Mouse (Mus musculus): ENCODE results near the gene Vmn1r219.
"Not testable (repeated sequence)": the region's sequence is repeated elsewhere in the genome, so short reads cannot be mapped to it uniquely, and the experiment has no call there.

The Vmn1r219 gene

DNA sequence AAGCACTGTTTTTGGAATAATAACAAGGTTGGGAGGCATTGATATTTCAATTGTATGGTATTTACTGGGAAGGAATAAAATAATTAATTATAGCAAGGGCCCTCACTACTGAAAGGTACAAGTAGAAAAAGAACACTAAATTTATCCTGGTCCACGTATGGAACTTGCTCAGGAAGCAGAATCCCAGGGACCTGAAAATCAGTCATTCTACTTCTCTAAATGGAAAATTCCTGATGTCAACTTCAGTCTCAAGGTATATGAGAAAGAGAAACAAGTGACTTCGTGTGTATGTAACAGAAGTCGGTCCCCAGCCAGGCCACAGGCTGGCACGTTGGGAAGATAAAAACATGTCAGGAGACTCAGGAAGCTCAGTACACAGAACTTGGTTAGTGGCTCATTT lies at the start of gene Vmn1r219:
Vmn1r219 (plus strand) TSS at position 301 of the 400 bp plus-strand sequence.
- DNase-seq (ENCODE audit: low read depth, low spot score): no peak

DNA sequence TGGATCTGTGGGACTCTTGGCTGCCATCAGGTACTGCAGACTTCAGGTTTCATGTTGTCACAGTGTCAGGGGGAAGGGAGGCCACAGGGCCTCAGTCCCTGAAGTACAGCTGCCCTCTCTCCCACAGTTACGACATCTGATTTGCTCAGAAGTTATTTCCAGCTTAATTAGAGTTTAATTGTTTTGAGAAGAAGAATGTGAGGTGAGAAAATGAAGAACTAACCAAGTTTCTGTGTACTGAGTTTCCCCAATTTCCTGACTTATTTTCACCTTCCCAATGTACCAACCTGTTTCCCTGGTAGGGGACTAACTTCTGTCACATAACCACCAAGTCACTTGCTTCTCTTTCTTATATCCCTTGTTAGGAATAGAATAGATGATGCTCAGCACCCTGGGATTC lies 41.0 kb upstream of the Vmn1r219 start, which contains the start of gene Vmn1r217:
Vmn1r217 (minus strand) TSS at position 101 of the 400 bp plus-strand sequence.
- not testable (repeated sequence) for DNase-seq (ENCODE audit: low read depth, low spot score)

DNA sequence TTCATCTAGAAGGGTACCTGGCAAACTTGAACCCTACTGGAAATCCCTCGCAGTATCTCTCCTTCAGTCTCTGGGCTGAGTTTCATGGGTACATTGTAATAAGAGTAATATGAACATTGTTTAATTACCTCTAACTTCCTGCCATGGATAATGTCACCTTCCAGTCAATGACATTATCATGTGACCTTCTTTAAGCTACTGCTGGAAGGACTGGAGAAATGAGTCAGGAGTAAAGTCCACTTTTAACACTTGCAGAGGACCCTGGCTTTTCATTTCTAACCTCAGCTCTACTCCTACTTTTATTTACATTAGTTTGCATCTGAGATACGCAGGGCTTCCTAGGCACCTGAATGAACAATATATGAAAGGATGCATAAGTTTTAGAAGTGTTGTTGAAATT lies 38.5 kb upstream of the Vmn1r219 start:
- DNase-seq (ENCODE audit: low read depth, low spot score): no peak

DNA sequence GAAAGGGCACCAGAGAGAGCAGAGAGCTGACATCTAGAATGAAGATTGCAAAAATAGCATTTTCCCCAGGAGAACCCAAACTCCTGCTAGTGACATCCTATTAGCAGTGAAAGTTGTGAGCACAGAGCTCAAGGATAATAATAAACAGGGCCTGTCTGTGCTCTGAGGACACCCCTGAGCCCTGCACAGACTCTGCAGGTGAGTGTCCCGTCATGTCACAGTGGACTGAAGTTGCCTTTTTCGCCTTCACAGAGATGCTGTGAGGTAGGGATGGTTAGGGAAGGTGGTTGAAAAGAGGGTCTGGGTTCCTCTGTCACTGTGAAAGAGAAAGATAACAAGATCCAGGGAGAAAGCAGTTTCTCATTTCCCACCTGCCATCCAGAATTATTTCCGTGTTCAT lies 26.0 kb upstream of the Vmn1r219 start, which contains the start of gene Vmn1r218:
Vmn1r218 (plus strand) TSS at position 57 of the 400 bp plus-strand sequence.
- DNase-seq (ENCODE audit: low read depth, low spot score): no peak

DNA sequence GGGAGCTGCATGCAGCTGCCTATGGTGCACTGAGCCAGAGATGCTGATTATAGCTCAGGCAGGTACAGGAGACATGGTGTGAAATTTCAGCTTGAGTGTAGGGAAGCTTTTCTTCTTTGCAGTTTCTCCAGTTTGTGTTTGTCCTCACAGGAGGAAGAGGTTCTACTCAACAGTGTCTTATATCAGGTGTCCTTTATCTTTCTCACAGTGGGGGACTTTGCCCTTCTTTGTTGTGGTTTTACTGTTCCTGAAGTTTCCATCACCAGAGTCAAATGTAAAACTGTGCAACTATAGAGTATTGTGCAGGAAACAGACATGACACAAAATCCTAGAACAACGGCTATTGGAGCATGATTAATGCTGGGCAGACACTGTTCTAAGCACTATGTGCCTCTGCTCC lies 25.6 kb upstream of the Vmn1r219 start:
- DNase-seq (ENCODE audit: low read depth, low spot score): no peak

DNA sequence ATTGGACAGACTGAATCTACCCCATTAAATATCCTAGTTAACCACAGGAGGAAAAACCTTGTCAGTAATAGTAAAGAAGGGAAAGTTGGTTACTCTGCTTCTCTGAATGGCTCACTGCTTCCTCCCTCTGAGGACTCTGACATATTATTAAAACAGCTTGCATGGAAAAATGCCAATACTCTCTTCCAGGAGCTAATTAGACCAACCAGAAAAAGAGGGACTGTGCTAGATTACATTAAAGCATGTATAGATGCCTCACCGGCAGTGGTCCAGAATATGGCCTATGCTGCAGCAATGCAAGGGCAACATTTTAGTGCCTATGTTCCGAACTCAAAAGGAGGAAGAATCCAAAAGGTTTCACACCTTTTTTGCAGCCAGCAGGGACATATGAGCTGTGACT lies 20.2 kb upstream of the Vmn1r219 start:
- DNase-seq (ENCODE audit: low read depth, low spot score): no peak

DNA sequence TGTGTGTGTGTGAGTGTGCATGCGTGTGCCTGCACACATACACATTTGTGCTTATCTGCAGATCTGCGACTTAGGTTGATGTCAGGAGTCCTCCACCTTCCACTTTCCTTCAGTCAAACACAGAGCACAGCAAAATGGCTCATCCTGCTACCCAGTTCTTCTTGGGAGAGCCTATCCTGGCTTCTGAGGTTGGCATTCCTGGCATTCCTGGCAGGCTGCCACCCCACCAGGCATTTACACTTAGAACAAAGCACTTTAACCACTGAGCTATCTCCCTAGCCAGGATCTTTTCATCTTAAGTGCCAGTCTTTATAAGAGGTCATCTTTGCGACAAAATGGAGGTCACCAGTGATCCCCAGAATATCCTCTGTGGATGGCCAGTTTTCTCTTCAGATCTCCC lies 1.3 kb upstream of the Vmn1r219 start:
- DNase-seq (ENCODE audit: low read depth, low spot score): no peak

GRCm38 (mm10) chr13:23166471-23166870 lies 7.4 kb downstream of the Vmn1r219 start:
- not testable (repeated sequence) for DNase-seq (ENCODE audit: low read depth, low spot score)

DNA sequence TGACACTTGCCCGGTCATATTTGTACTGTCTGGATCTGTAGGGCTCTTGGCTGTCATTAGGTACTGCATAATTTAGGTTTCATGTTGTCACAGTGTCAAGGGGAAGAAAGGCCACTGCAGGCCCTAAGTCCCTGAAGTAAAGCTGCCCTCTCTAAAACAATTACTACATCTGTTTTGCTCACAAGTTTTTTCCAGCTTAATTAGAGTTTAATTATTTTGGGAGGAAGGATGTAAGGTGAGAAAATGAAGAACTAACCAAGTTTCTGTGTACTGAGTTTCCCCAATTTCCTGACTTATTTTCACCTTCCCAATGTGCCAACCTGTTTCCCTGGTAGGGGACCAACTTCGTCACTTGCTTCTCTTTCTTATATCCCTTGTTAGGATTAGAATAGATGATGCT lies 28.8 kb downstream of the Vmn1r219 start, which contains the start of gene Vmn1r220:
Vmn1r220 (minus strand) TSS at position 101 of the 400 bp plus-strand sequence.
- DNase-seq (ENCODE audit: low read depth, low spot score): no peak

DNA sequence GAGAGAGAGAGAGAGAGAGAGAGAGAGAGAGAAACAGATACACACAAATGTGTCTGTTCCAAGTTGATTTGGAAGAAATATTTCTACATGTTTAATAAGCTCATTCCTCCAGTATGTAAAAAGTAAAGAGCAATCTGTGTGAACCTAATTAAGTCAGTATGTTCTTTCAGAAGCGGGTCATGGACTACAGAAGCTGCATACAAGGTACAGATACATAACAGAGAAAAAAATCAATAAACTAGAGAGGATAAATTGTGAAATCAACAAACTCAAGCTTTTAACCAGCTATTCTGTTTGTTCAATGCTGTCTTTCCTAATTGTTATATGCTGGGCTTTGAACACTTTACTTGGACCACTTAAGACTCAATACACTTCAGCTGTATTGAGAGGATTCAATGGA lies 44.8 kb downstream of the Vmn1r219 start:
- not testable (repeated sequence) for DNase-seq (ENCODE audit: low read depth, low spot score)

DNA sequence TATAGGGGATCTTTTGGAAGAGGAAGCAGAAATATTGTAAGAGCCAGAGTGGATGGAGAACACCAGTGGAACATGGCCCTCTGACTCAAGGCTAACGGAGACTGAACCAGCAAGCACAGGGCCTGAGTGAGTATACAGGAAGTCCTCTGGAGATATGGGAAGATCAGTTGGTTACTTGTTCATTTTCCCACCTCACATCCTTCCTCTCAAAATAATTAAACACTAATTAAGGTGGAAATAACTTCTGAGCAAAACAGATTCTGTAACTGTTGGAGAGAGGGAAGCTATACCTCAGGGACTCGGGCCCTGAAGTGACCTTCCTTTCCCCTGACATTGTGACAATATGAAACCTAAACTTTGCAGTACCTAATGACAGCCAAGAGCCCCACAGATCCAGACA lies 54.7 kb downstream of the Vmn1r219 start, which contains the start of gene Vmn1r221:
Vmn1r221 (plus strand) TSS at position 301 of the 400 bp plus-strand sequence.
- DNase-seq (ENCODE audit: low read depth, low spot score): not testable (repeated sequence)

All from CD4-positive helper T cell, adult 2 months (primary cell).